Mouse (Mus musculus) ES-E14 (cell line): ENCODE measurements around the gene Gm9803. TPM values are rescaled to one million over a fixed set of nuclear protein-coding genes. Genes with fewer than 3 reads are reported as not detected.

Experiments
- DNase-seq: peaks from one replicate; pipeline ENCODE4 v3.0.0-alpha.2; 2013; ENCODE audit warnings: low read depth, low spot score
- H3K27ac ChIP-seq: 2 replicates; pipeline ENCODE4 v1.5.1; 2012; ENCODE audit warnings: low read depth, mild to moderate bottlenecking, low read length, moderate library complexity, mixed read lengths; ENCODE audit not compliant: poor library complexity, insufficient read depth, severe bottlenecking
- H3K36me3 ChIP-seq: 2 replicates; pipeline ENCODE4 v1.6.1; 2012; ENCODE audit warnings: mild to moderate bottlenecking, low read length, moderate library complexity, mixed read lengths; ENCODE audit not compliant: control insufficient read depth, poor library complexity, insufficient read depth, severe bottlenecking
- H3K4me1 ChIP-seq, 2 experiments: fragments of 150-350 bp in 1 of 2; sonication (generic) in 1 of 2; 2 replicates each; pipeline ENCODE4 v1.6.1; 2012; ENCODE audit warnings: low read length in 2 of 2, mild to moderate bottlenecking in 1 of 2, mixed read lengths in 1 of 2; ENCODE audit not compliant: control insufficient read depth in 2 of 2, insufficient read depth in 2 of 2, poor library complexity in 1 of 2
- H3K4me3 ChIP-seq, 2 experiments: fragments of 150-350 bp in 1 of 2; sonication (generic) in 1 of 2; 2 replicates each; pipeline ENCODE4 v1.5.1; 2012; ENCODE audit warnings: low read length in 2 of 2, low read depth in 1 of 2, mild to moderate bottlenecking in 1 of 2, mixed read lengths in 1 of 2; ENCODE audit not compliant: insufficient read depth in 1 of 2, poor library complexity in 1 of 2, severe bottlenecking in 1 of 2
- H3K9ac ChIP-seq: 2 replicates; pipeline ENCODE4 v1.6.1; 2012; ENCODE audit warnings: low read depth, mild to moderate bottlenecking, low read length, mixed read lengths; ENCODE audit not compliant: poor library complexity, insufficient read depth, severe bottlenecking
- H3K9me3 ChIP-seq: fragments of 150-350 bp; sonication (generic); 2 replicates; pipeline ENCODE4 v1.6.1; 2012; ENCODE audit warnings: low read depth, mild to moderate bottlenecking, low read length; ENCODE audit not compliant: control insufficient read depth, insufficient read depth
- CHD2 ChIP-seq: IDR thresholded peaks from 2 replicates; pipeline ENCODE4 v1.6.1; 2014; ENCODE audit warnings: mild to moderate bottlenecking, low read depth, low read length, inconsistent platforms
- HCFC1 ChIP-seq: IDR thresholded peaks from 2 replicates; pipeline ENCODE4 v1.6.1; 2012; ENCODE audit warnings: low read length, inconsistent platforms, borderline replicate concordance; ENCODE audit not compliant: insufficient read depth
- MAFK ChIP-seq: IDR thresholded peaks from 2 replicates; pipeline ENCODE4 v1.6.1; 2014; ENCODE audit warnings: mild to moderate bottlenecking, low read depth, low read length, inconsistent platforms; ENCODE audit not compliant: insufficient read depth
- ZC3H11A ChIP-seq: IDR thresholded peaks from 2 replicates; pipeline ENCODE4 v1.6.1; 2012; ENCODE audit warnings: low read depth, mild to moderate bottlenecking, inconsistent platforms, low read length, borderline replicate concordance
- ZNF384 ChIP-seq: IDR thresholded peaks from 2 replicates; pipeline ENCODE4 v1.6.1; 2012; ENCODE audit warnings: low read depth, low read length, inconsistent platforms
- in situ Hi-C, 2 experiments: fragments of 600-800 bp; cut with MboI; formaldehyde crosslinking; loops; one replicate each; pipeline ENCODE4 v1.15.1; 2025; ENCODE audit warnings: low sequenced_read_pairs in 2 of 2, inconsistent platforms in 1 of 2; ENCODE audit not compliant: unreplicated experiment in 2 of 2
- total RNA-seq: library from RNA; depleted of rRNA; stranded (reverse); fragments of 300-350 nt; gene quantifications from 2 replicates; pipeline ENCODE4 v1.2.3, GENCODE M21; 2012

Gm9803 gene
- total RNA-seq, 1 experiment, result 20.6 TPM

- TF ChIP-seq MAFK, result no peak
- no peak for TF ChIP-seq HCFC1
- TF ChIP-seq CHD2, result no peak
- no peak for TF ChIP-seq ZNF384
- TF ChIP-seq ZC3H11A, result no peak
- peaks cover 39% of the 10 kb centered on the region for H3K36me3 ChIP-seq
- DNase-seq, result no peak
Measured at GRCm38 (mm10) chr10:43527283-43528269, 3.7 kb downstream of the Gm9803 start.

GRCm38 (mm10) chr10:43534382-43534781 is 10.5 kb downstream of the Gm9803 start:
- H3K4me1 ChIP-seq, result peaks cover 0 to 4% of the 10 kb centered on the region in 2 experiments; a peak in 1 of 4 replicates
- no peaks in the 10 kb centered on the region for H3K9me3 ChIP-seq
- no peak overlapping the region for H3K9ac ChIP-seq
- H3K4me3 ChIP-seq, result no peak overlapping the region
- no peak for TF ChIP-seq ZNF384
- TF ChIP-seq MAFK, result no peak
- no peak for TF ChIP-seq ZC3H11A
- no peak for TF ChIP-seq CHD2
- no peak for TF ChIP-seq HCFC1
- peaks cover 39% of the 10 kb centered on the region for H3K36me3 ChIP-seq
- H3K27ac ChIP-seq, result no peak overlapping the region
- in situ Hi-C loops, result no loop called here
- DNase-seq, result no peak

More at GRCm38 (mm10) chr10:43527283-43528269, 3.7 kb downstream of the Gm9803 start:
- Histone ChIP-seq H3K4me1 (peaks cover 8 to 18% of the 10 kb centered on the region in 2 experiments; a peak in 3 of 4 replicates), H3K9ac (peak overlapping the region; percentile 41), H3K4me3 (no peak overlapping the region; a peak in 2 of 4 replicates), H3K9me3 (no peaks in the 10 kb centered on the region), H3K27ac (peak overlapping the region; percentile 33)
- in situ Hi-C loops, result no loop called here

- no peak for TF ChIP-seq ZNF384
- TF ChIP-seq ZC3H11A, result no peak
- TF ChIP-seq MAFK, result no peak
- peaks cover 0 to 7% of the 10 kb centered on the region in 2 experiments; a peak in 1 of 4 replicates for H3K4me1 ChIP-seq
- DNase-seq, result no peak
- H3K9ac ChIP-seq, result no peak overlapping the region
- H3K27ac ChIP-seq, result no peak overlapping the region
- no peak overlapping the region for H3K4me3 ChIP-seq
- peaks cover 12% of the 10 kb centered on the region for H3K36me3 ChIP-seq
- in situ Hi-C loops, result no loop called here
- no peaks in the 10 kb centered on the region for H3K9me3 ChIP-seq
Measured at GRCm38 (mm10) chr10:43537652-43538051, 13.8 kb downstream of the Gm9803 start.

GRCm38 (mm10) chr10:43538831-43539230 is 14.9 kb downstream of the Gm9803 start:
- TF ChIP-seq MAFK (no peak), ZNF384 (no peak), HCFC1 (no peak), CHD2 (no peak)
- DNase-seq, result no peak
- Histone ChIP-seq H3K9me3 (no peaks in the 10 kb centered on the region), H3K4me1 (peaks cover 0 to 7% of the 10 kb centered on the region in 2 experiments; a peak in 1 of 4 replicates), H3K9ac (no peak overlapping the region), H3K4me3 (no peak overlapping the region), H3K36me3 (peaks cover 7% of the 10 kb centered on the region), H3K27ac (no peak overlapping the region)
- in situ Hi-C loops, result no loop called here
